Mouse (Mus musculus) C2C12 (cell line): ENCODE results near the gene Mlkl.
A peak's percentile ranks its signal among the peaks of the same experiment; 100 is the strongest.

Experiments used
- CEBPB ChIP-seq: IDR thresholded peaks from one replicate; pipeline ENCODE4 v1.6.1; 2011; ENCODE audit warnings: low read depth, mild to moderate bottlenecking, control low read depth, moderate library complexity
- CTCF ChIP-seq: IDR thresholded peaks from one replicate; pipeline ENCODE4 v1.5.1; 2011; ENCODE audit not compliant: control insufficient read depth, insufficient read depth, insufficient read length
- FOSL1 ChIP-seq: IDR thresholded peaks from one replicate; pipeline ENCODE4 v1.8.0; 2011; ENCODE audit warnings: mild to moderate bottlenecking, low read length; ENCODE audit not compliant: poor library complexity, insufficient read depth, severe bottlenecking
- MAX ChIP-seq: IDR thresholded peaks from one replicate; pipeline ENCODE4 v1.6.1; 2011; ENCODE audit warnings: mild to moderate bottlenecking, control low read depth
- MYOD1 ChIP-seq: IDR thresholded peaks from one replicate; pipeline ENCODE4 v1.6.1; 2011; ENCODE audit warnings: low read depth; ENCODE audit not compliant: control insufficient read depth, insufficient read length
- USF1 ChIP-seq: IDR thresholded peaks from one replicate; pipeline ENCODE4 v1.6.1; 2011; ENCODE audit warnings: low read depth, mild to moderate bottlenecking, control low read depth, moderate library complexity

GRCm38 (mm10) chr8:111338370-111339208 is 612 bp upstream of the Mlkl start:
- TF ChIP-seq CTCF: no peak
- no peak for TF ChIP-seq USF1
- no peak for TF ChIP-seq MYOD1
- TF ChIP-seq FOSL1: no peak
- TF ChIP-seq CEBPB: no peak
- peak; percentile 4 for TF ChIP-seq MAX
